ENCODE assay signal across 8 mouse cellular contexts in genomic region chr5:88564501-88565147, GRCm38 (mm10). TPM values are rescaled to one million over a fixed set of nuclear protein-coding genes. Genes with fewer than 3 reads are reported as not detected.
DNase-seq lines count a peak whose midpoint lies in the region; ATAC-seq and TF ChIP-seq lines count a peak whose summit lies in the region.

Gene Rufy3, plus strand, starts transcription at chr5:88565040.

- TF ChIP-seq EP300 in ES-Bruce4 (IDR thresholded peaks at IDR 0.05; ENCODE audit: insufficient read depth, low read depth, low read length) = no peak

- no peak for TF ChIP-seq POLR2A in ES-Bruce4 (IDR thresholded peaks at IDR 0.05; ENCODE audit: insufficient read depth, low read length)

- peak within 1 kb of the TSS; percentile 95 for H3K9ac ChIP-seq in ES-Bruce4 (ENCODE audit: low read depth, poor library complexity, severe bottlenecking)
- peak within 1 kb of the TSS; percentile 86 for H3K9ac ChIP-seq in forebrain, embryonic 13.5 days
- peak within 1 kb of the TSS; percentile 80 for H3K9ac ChIP-seq in neural tube, embryonic 15.5 days (replicated peaks)

- no peaks in the 10 kb centered on the region for H3K4me1 ChIP-seq in ES-Bruce4 (ENCODE audit: control insufficient read depth, insufficient read depth, low read length)
- peaks cover 13% of the 10 kb centered on the region for H3K4me1 ChIP-seq in forebrain, embryonic 13.5 days
- H3K4me1 ChIP-seq in neural tube, embryonic 15.5 days = peaks cover 23% of the 10 kb centered on the region

- peak; percentile 89 to 91 for DNase-seq in heart, postnatal 10 days
- DNase-seq in kidney, postnatal 4 days = peak; percentile 87 to 93
- DNase-seq in lung, adult 18-20 months = peak; percentile 87 to 90
- DNase-seq in testis, postnatal 14 days (ENCODE audit: low spot score) = peak; percentile 86

- TF ChIP-seq CTCF in ES-Bruce4 (IDR thresholded peaks at IDR 0.05; ENCODE audit: low read depth, low read length) = peak; percentile 12

- H3K27ac ChIP-seq in ES-Bruce4 (ENCODE audit: insufficient read depth, low read length) = no peak within 1 kb of the TSS
- peak within 1 kb of the TSS; percentile 90 for H3K27ac ChIP-seq in forebrain, embryonic 13.5 days
- peak within 1 kb of the TSS; percentile 89 for H3K27ac ChIP-seq in neural tube, embryonic 15.5 days (replicated peaks)

- ATAC-seq in cerebellum, adult (ENCODE audit: insufficient number of reproducible peaks, low FRiP score, low TSS enrichment) = peak; percentile 73
- peak; percentile 91 for ATAC-seq in forebrain, embryonic 13.5 days
- ATAC-seq in neural tube, embryonic 15.5 days (ENCODE audit: low FRiP score) = peak; percentile 86

- H3K27me3 ChIP-seq in ES-Bruce4 (ENCODE audit: control insufficient read depth, insufficient read depth, low read length, poor library complexity, severe bottlenecking) = no peaks in the 10 kb centered on the region
- H3K27me3 ChIP-seq in forebrain, embryonic 13.5 days = no peaks in the 10 kb centered on the region
- H3K27me3 ChIP-seq in neural tube, embryonic 15.5 days (replicated peaks) = no peaks in the 10 kb centered on the region

- peak within 1 kb of the TSS; percentile 76 for H3K4me2 ChIP-seq in forebrain, embryonic 13.5 days
- H3K4me2 ChIP-seq in neural tube, embryonic 15.5 days = peak within 1 kb of the TSS; percentile 65

- no peaks in the 10 kb centered on the region for H3K36me3 ChIP-seq in ES-Bruce4 (ENCODE audit: control insufficient read depth, insufficient read depth, low read length, poor library complexity, severe bottlenecking)
- peaks cover 6% of the 10 kb centered on the region; the same call in 1 of the 2 replicates for H3K36me3 ChIP-seq in forebrain, embryonic 13.5 days (ENCODE audit: poor library complexity, severe bottlenecking)
- H3K36me3 ChIP-seq in neural tube, embryonic 15.5 days = no peaks in the 10 kb centered on the region

- intact Hi-C loops in heart, postnatal 10 days (cut with DNase I) = loop anchor here (5.0 to 10.0 kb wide), 3 partner anchors 63 to 200 kb away; partner anchors contain the start of genes Dck and Grsf1

- H3K4me3 ChIP-seq in ES-Bruce4 (ENCODE audit: low read depth, low read length) = peak within 1 kb of the TSS; percentile 91
- H3K4me3 ChIP-seq in forebrain, embryonic 13.5 days = peak within 1 kb of the TSS; percentile 84
- H3K4me3 ChIP-seq in neural tube, embryonic 15.5 days (replicated peaks) = peak within 1 kb of the TSS; percentile 84

- no peaks in the 10 kb centered on the region for H3K9me3 ChIP-seq in ES-Bruce4 (replicated peaks; ENCODE audit: control insufficient read depth, insufficient read depth, low read length, poor library complexity, severe bottlenecking)
- no peaks in the 10 kb centered on the region for H3K9me3 ChIP-seq in forebrain, embryonic 13.5 days (replicated peaks)
- H3K9me3 ChIP-seq in neural tube, embryonic 15.5 days (replicated peaks) = no peaks in the 10 kb centered on the region

- under 1% methylated on average over 48 of the region's 71 CpGs for WGBS in forebrain, embryonic 13.5 days
- WGBS in neural tube, embryonic 15.5 days = under 1% methylated on average over 49 of the region's 71 CpGs

RNA-seq across cellular contexts. Expression of gene Rufy3, which starts in this region (rescaled TPM):
- polyA plus RNA-seq in ES-Bruce4 (2011; ENCODE audit: insufficient read depth, insufficient read length, low read depth, missing spikeins) = 30.1 and 30.6 TPM in 2 replicates
- polyA plus RNA-seq in forebrain, embryonic 13.5 days (2015; fragmentation: Nextera tagmentation; extraction: Ambion mirVana) = 192 and 200 TPM in 2 replicates
- 10 to 100 TPM; 12.7 to 12.8 TPM for total RNA-seq in heart, postnatal 10 days (2021)
- polyA plus RNA-seq in neural tube, embryonic 15.5 days (2015; fragmentation: Nextera tagmentation; extraction: Ambion mirVana) = 201 and 259 TPM in 2 replicates
